Mouse (Mus musculus) heart, embryonic 11.5 days (tissue): Measurements from ENCODE around the gene Ngrn. TPM values are rescaled to one million over a fixed set of nuclear protein-coding genes. Genes with fewer than 3 reads are reported as not detected.

Experiments
- ATAC-seq: fragments of 200-750 bp; cut with Nextera tagmentation; replicated peaks from 2 replicates; pipeline ENCODE4 v1.8.0; 2017; ENCODE audit warnings: moderate library complexity; ENCODE audit not compliant: insufficient number of reproducible peaks, low FRiP score, low TSS enrichment
- H3K27ac ChIP-seq: fragments of 300-500 bp; sonication (generic); 2 replicates; pipeline ENCODE4 v1.5.1; 2014; ENCODE audit warnings: mild to moderate bottlenecking, low read depth, low read length
- H3K27me3 ChIP-seq: fragments of 300-500 bp; sonication (generic); 2 replicates; pipeline ENCODE4 v1.6.1; 2014; ENCODE audit warnings: mild to moderate bottlenecking, low read length, mixed read lengths; ENCODE audit not compliant: control insufficient read depth, insufficient read depth
- H3K36me3 ChIP-seq: fragments of 300-500 bp; sonication (generic); 2 replicates; pipeline ENCODE4 v1.6.1; 2014; ENCODE audit warnings: mild to moderate bottlenecking, low read length, moderate library complexity, mixed read lengths; ENCODE audit not compliant: control insufficient read depth, insufficient read depth
- H3K4me1 ChIP-seq: fragments of 300-500 bp; sonication (generic); 2 replicates; pipeline ENCODE4 v1.6.1; 2014; ENCODE audit warnings: low read length; ENCODE audit not compliant: control insufficient read depth, insufficient read depth
- H3K4me2 ChIP-seq: fragments of 300-500 bp; sonication (generic); 2 replicates; pipeline ENCODE4 v1.6.1; 2014; ENCODE audit warnings: mild to moderate bottlenecking, moderate library complexity
- H3K4me3 ChIP-seq: fragments of 300-500 bp; sonication (generic); 2 replicates; pipeline ENCODE4 v1.5.1; 2014; ENCODE audit warnings: low read depth, low read length
- H3K9ac ChIP-seq: fragments of 300-500 bp; sonication (generic); 2 replicates; pipeline ENCODE4 v1.6.1; 2014; ENCODE audit warnings: mild to moderate bottlenecking, low read depth, low read length, moderate library complexity
- H3K9me3 ChIP-seq: fragments of 300-500 bp; sonication (generic); replicated peaks from 2 replicates; pipeline ENCODE4 v1.6.1; 2016; ENCODE audit warnings: low read length; ENCODE audit not compliant: control insufficient read depth
- WGBS: fragments of 180-500 bp; shearing (Covaris S2); extraction: QIAGEN DNeasy Blood & Tissue Kit; methylation state at CpG from one replicate; pipeline ENCODE4 v1.1.7; 2014; ENCODE audit not compliant: insufficient replicate concordance; 5-methylcytosine and 5-hydroxymethylcytosine counted together
- polyA plus RNA-seq: library from polyadenylated mRNA; unstranded; fragments of >200 nt; fragmentation: Nextera tagmentation; extraction: Ambion mirVana; gene quantifications from 2 replicates; pipeline ENCODE4 v1.2.1, GENCODE M21; 2014

The Ngrn gene
- polyA plus RNA-seq, 1 experiment from 2014 or later, result 41.4 TPM

GRCm38 (mm10) chr7:80298754-80299153 is 37.7 kb downstream of the Ngrn start:
- Histone ChIP-seq H3K4me2 (no peak overlapping the region), H3K4me1 (peaks cover 8% of the 10 kb centered on the region; the same call in 1 of the 2 replicates), H3K9me3 (no peaks in the 10 kb centered on the region), H3K27ac (no peak overlapping the region), H3K4me3 (no peak overlapping the region), H3K9ac (no peak overlapping the region), H3K27me3 (no peaks in the 10 kb centered on the region), H3K36me3 (peaks cover 14% of the 10 kb centered on the region)
- no peak for ATAC-seq
- WGBS, result 94% methylated on average over 4 of the region's 4 CpGs

DNA sequence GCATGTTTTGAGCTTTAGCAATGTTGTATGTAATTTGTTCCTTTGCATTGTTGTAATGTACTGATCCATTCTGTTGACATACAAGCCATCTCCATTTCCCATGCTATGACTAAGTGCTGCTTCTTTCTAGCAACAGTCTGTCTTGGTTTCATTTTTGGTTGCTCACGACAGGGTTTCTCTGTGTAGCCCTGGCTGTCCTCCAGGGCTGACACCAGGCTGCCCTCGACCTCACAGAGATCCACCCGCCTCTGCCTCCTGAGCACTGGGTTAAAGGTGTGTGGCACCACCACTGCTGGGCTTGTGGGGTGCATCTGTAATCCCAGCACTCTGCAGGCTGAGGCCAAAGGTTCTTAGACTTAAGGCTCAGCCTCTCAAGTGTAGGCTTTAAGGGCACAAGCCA is 38.6 kb downstream of the Ngrn start:
- WGBS, result 89% methylated on average over 3 of the region's 3 CpGs
- H3K36me3 ChIP-seq, result peaks cover 20% of the 10 kb centered on the region
- no peaks in the 10 kb centered on the region for H3K9me3 ChIP-seq

GRCm38 (mm10) chr7:80301522-80301921 is 40.5 kb downstream of the Ngrn start:
- H3K27ac ChIP-seq, result no peak overlapping the region
- no peaks in the 10 kb centered on the region for H3K27me3 ChIP-seq
- no peaks in the 10 kb centered on the region for H3K9me3 ChIP-seq
- no peak for ATAC-seq
- peaks cover 34% of the 10 kb centered on the region for H3K36me3 ChIP-seq
- H3K4me2 ChIP-seq, result no peak overlapping the region
- WGBS, result 93% methylated on average over 2 of the region's 2 CpGs
- H3K4me3 ChIP-seq, result no peak overlapping the region
- no peak overlapping the region for H3K9ac ChIP-seq
- H3K4me1 ChIP-seq, result no peaks in the 10 kb centered on the region

More for the DNA sequence above, 38.6 kb downstream of the Ngrn start:
- no peak overlapping the region for H3K4me3 ChIP-seq
- no peak overlapping the region for H3K27ac ChIP-seq
- H3K4me1 ChIP-seq, result peaks cover 7% of the 10 kb centered on the region; the same call in 1 of the 2 replicates
- no peak for ATAC-seq
- no peak overlapping the region for H3K9ac ChIP-seq
- no peaks in the 10 kb centered on the region for H3K27me3 ChIP-seq
- H3K4me2 ChIP-seq, result no peak overlapping the region

DNA sequence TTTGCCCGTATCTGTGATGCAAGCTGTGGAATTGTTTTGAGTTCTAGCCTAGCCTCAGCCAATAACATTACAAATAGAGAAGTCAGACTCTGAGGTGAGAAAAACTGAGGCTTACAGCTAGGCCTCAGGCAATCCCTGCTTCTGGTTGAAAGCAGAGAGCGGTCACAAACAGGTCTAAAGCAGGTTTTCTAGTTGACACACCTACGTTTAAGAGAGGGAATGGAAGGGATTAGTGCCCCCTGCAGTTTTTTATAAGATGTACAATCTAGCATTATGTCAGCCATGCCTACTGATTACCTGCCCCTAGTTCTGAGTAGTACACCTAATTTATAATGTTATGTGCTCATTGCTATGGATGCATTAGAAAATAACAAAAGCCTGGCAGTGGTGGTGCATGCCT is 46.8 kb downstream of the Ngrn start:
- H3K4me2 ChIP-seq, result no peak overlapping the region
- peaks cover 55% of the 10 kb centered on the region for H3K36me3 ChIP-seq
- H3K9ac ChIP-seq, result no peak overlapping the region
- H3K4me3 ChIP-seq, result no peak overlapping the region
- no peak overlapping the region for H3K27ac ChIP-seq
- H3K4me1 ChIP-seq, result no peaks in the 10 kb centered on the region
- H3K9me3 ChIP-seq, result no peaks in the 10 kb centered on the region
- H3K27me3 ChIP-seq, result no peaks in the 10 kb centered on the region
- WGBS, result 88% methylated on average over 3 of the region's 3 CpGs
- no peak for ATAC-seq

DNA sequence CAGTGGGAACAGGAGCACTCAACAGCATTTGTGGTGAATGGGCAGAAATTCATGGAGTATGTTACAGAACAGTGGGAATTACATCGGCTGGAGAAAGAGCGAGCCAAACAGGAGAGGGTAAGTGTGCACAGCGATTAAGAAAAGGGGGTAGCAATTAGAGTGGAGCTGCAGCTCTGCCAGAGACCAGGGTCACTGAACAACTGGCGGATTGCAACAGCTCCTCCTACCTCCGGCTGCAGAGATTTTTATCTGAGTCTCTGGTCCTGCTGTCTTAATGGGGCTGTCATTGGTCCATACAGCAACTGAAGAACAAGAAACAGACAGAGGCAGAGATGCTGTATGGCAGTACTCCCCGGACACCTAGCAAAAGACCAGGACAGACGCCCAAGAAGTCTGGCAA is 49.8 kb downstream of the Ngrn start:
- Histone ChIP-seq H3K4me2 (no peak overlapping the region), H3K27me3 (no peaks in the 10 kb centered on the region), H3K9me3 (no peaks in the 10 kb centered on the region), H3K4me3 (no peak overlapping the region), H3K4me1 (no peaks in the 10 kb centered on the region), H3K9ac (no peak overlapping the region), H3K36me3 (peaks cover 63% of the 10 kb centered on the region), H3K27ac (no peak overlapping the region)
- no peak for ATAC-seq
- 78% methylated on average over 7 of the region's 7 CpGs for WGBS

Other genes with a start within 250 kb of the Ngrn start
- 11.2 and 11.8 TPM in 2 replicates for gene Zfp710, start 236.4 kb upstream of the Ngrn start, polyA plus RNA-seq
- 1,200 and 1,395 TPM in 2 replicates for gene Idh2, start 145.8 kb upstream of the Ngrn start, polyA plus RNA-seq
- gene Sema4b, start 74.4 kb upstream of the Ngrn start, polyA plus RNA-seq, result 5.9 and 8.5 TPM in 2 replicates
- gene Cib1, start 28.4 kb upstream of the Ngrn start, polyA plus RNA-seq, result 53.8 and 57.4 TPM in 2 replicates
- gene Gdpgp1, start 28.4 kb upstream of the Ngrn start, polyA plus RNA-seq, result 4.6 and 5.5 TPM in 2 replicates
- 0.31 and 0.51 TPM in 2 replicates for gene Ttll13, start 14.8 kb upstream of the Ngrn start, polyA plus RNA-seq
- gene Vps33b, start 8.4 kb downstream of the Ngrn start, polyA plus RNA-seq, result 12.3 and 13.4 TPM in 2 replicates
- 148 and 156 TPM in 2 replicates for gene Prc1, start 33.2 kb downstream of the Ngrn start, polyA plus RNA-seq
- 8.9 and 9.0 TPM in 2 replicates for gene Rccd1, start 63.2 kb downstream of the Ngrn start, polyA plus RNA-seq
- gene Unc45a, start 79.8 kb downstream of the Ngrn start, polyA plus RNA-seq, result 11.3 and 15.6 TPM in 2 replicates
- 13.3 and 15.7 TPM in 2 replicates for gene Hddc3, start 81.9 kb downstream of the Ngrn start, polyA plus RNA-seq
- 12.3 and 12.7 TPM in 2 replicates for gene Man2a2, start 110.2 kb downstream of the Ngrn start, polyA plus RNA-seq
- gene Fes, start 126.7 kb downstream of the Ngrn start, polyA plus RNA-seq, result 4.7 and 7.1 TPM in 2 replicates
- gene Furin, start 144.2 kb downstream of the Ngrn start, polyA plus RNA-seq, result 16.0 and 23.5 TPM in 2 replicates